Mouse (Mus musculus): ENCODE data around the gene Cnot8. TPM values are rescaled to one million over a fixed set of nuclear protein-coding genes. Genes with fewer than 3 reads are reported as not detected.

Cnot8 gene
- polyA plus RNA-seq, 1 experiment from 2014 or later = 114 TPM

GRCm38 (mm10) chr11:58126397-58127160 is 22.6 kb downstream of the Cnot8 start:
- Histone ChIP-seq H3K9ac (replicated peaks; ENCODE audit: low read length) (no peak overlapping the region), H3K9me3 (replicated peaks; ENCODE audit: control insufficient read depth, low read length) (no peaks in the 10 kb centered on the region), H3K4me1 (ENCODE audit: control insufficient read depth, insufficient read depth, low read length) (no peaks in the 10 kb centered on the region), H3K36me3 (replicated peaks; ENCODE audit: control insufficient read depth, insufficient read depth, low read depth, low read length) (peaks cover 4% of the 10 kb centered on the region), H3K4me2 (ENCODE audit: low read depth, low read length) (no peak overlapping the region), H3K4me3 (ENCODE audit: low read depth, low read length) (no peak overlapping the region), H3K27ac (replicated peaks; ENCODE audit: low read depth, low read length) (no peak overlapping the region), H3K27me3 (ENCODE audit: control insufficient read depth, insufficient read depth, low read length) (no peaks in the 10 kb centered on the region)
- no peak for ATAC-seq (replicated peaks; ENCODE audit: insufficient number of reproducible peaks, low FRiP score, low TSS enrichment, low read depth)
- DNase-seq (ENCODE audit: low spot score) = no peak
- WGBS = 87% methylated on average over 7 of the region's 7 CpGs

- Histone ChIP-seq H3K9ac (replicated peaks; ENCODE audit: low read length) (no peak overlapping the region), H3K27me3 (ENCODE audit: control insufficient read depth, insufficient read depth, low read length) (no peaks in the 10 kb centered on the region), H3K4me2 (ENCODE audit: low read depth, low read length) (no peak overlapping the region), H3K4me3 (ENCODE audit: low read depth, low read length) (no peak overlapping the region), H3K36me3 (replicated peaks; ENCODE audit: control insufficient read depth, insufficient read depth, low read depth, low read length) (peaks cover 2% of the 10 kb centered on the region; the same call in 1 of the 2 replicates), H3K4me1 (ENCODE audit: control insufficient read depth, insufficient read depth, low read length) (no peaks in the 10 kb centered on the region), H3K27ac (replicated peaks; ENCODE audit: low read depth, low read length) (no peak overlapping the region), H3K9me3 (replicated peaks; ENCODE audit: control insufficient read depth, low read length) (no peaks in the 10 kb centered on the region)
- DNase-seq (ENCODE audit: low spot score) = no peak
- ATAC-seq (replicated peaks; ENCODE audit: insufficient number of reproducible peaks, low FRiP score, low TSS enrichment, low read depth) = no peak
- 94% methylated on average over 2 of the region's 2 CpGs for WGBS
Measured at GRCm38 (mm10) chr11:58127544-58127943, 23.6 kb downstream of the Cnot8 start.

GRCm38 (mm10) chr11:58129302-58129843 is 25.4 kb downstream of the Cnot8 start:
- Histone ChIP-seq H3K27me3 (ENCODE audit: control insufficient read depth, insufficient read depth, low read length) (no peaks in the 10 kb centered on the region), H3K4me3 (ENCODE audit: low read depth, low read length) (no peak overlapping the region), H3K36me3 (replicated peaks; ENCODE audit: control insufficient read depth, insufficient read depth, low read depth, low read length) (no peaks in the 10 kb centered on the region; the same call in none of the 2 replicates), H3K27ac (replicated peaks; ENCODE audit: low read depth, low read length) (no peak overlapping the region), H3K9me3 (replicated peaks; ENCODE audit: control insufficient read depth, low read length) (no peaks in the 10 kb centered on the region), H3K9ac (replicated peaks; ENCODE audit: low read length) (no peak overlapping the region), H3K4me2 (ENCODE audit: low read depth, low read length) (no peak overlapping the region), H3K4me1 (ENCODE audit: control insufficient read depth, insufficient read depth, low read length) (no peaks in the 10 kb centered on the region)
- 82% methylated on average over 6 of the region's 6 CpGs for WGBS
- ATAC-seq (replicated peaks; ENCODE audit: insufficient number of reproducible peaks, low FRiP score, low TSS enrichment, low read depth) = no peak
- no peak for DNase-seq (ENCODE audit: low spot score)

- H3K4me1 ChIP-seq (ENCODE audit: control insufficient read depth, insufficient read depth, low read length) = no peaks in the 10 kb centered on the region
- ATAC-seq (replicated peaks; ENCODE audit: insufficient number of reproducible peaks, low FRiP score, low TSS enrichment, low read depth) (no peak), DNase-seq (ENCODE audit: low spot score) (no peak)
- H3K9ac ChIP-seq (replicated peaks; ENCODE audit: low read length) = no peak overlapping the region
- H3K4me3 ChIP-seq (ENCODE audit: low read depth, low read length) = no peak overlapping the region
- no peaks in the 10 kb centered on the region for H3K27me3 ChIP-seq (ENCODE audit: control insufficient read depth, insufficient read depth, low read length)
- peaks cover 3% of the 10 kb centered on the region for H3K36me3 ChIP-seq (replicated peaks; ENCODE audit: control insufficient read depth, insufficient read depth, low read depth, low read length)
- WGBS = 91% methylated on average over 3 of the region's 3 CpGs
- no peak overlapping the region for H3K27ac ChIP-seq (replicated peaks; ENCODE audit: low read depth, low read length)
- no peaks in the 10 kb centered on the region for H3K9me3 ChIP-seq (replicated peaks; ENCODE audit: control insufficient read depth, low read length)
- H3K4me2 ChIP-seq (ENCODE audit: low read depth, low read length) = no peak overlapping the region
Measured at GRCm38 (mm10) chr11:58132026-58132425, 28.1 kb downstream of the Cnot8 start.

DNA sequence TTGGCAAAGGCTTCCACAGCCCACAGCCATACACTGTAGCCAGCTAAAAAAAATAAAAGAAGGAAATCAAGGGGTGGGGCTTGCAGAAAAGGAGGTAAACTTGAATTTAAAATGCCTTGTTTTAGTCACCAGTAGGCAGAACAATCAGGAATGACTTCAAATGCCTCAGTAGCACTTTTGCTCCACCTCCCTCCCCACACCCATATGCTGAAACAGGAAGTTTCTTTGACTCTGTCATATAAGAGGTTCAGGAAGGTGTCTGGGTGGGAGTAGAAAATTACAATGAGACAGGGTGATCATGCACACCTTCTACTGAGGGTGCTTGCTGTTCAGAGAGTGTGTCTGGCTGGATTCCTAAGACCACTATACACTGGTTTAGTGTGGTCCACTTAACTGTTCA is 30.9 kb downstream of the Cnot8 start:
- ATAC-seq (replicated peaks; ENCODE audit: insufficient number of reproducible peaks, low FRiP score, low TSS enrichment, low read depth) (no peak), DNase-seq (ENCODE audit: low spot score) (no peak)
- no peak overlapping the region for H3K27ac ChIP-seq (replicated peaks; ENCODE audit: low read depth, low read length)
- H3K9ac ChIP-seq (replicated peaks; ENCODE audit: low read length) = no peak overlapping the region
- H3K9me3 ChIP-seq (replicated peaks; ENCODE audit: control insufficient read depth, low read length) = no peaks in the 10 kb centered on the region
- no peak overlapping the region for H3K4me3 ChIP-seq (ENCODE audit: low read depth, low read length)
- H3K4me1 ChIP-seq (ENCODE audit: control insufficient read depth, insufficient read depth, low read length) = no peaks in the 10 kb centered on the region
- no peaks in the 10 kb centered on the region for H3K27me3 ChIP-seq (ENCODE audit: control insufficient read depth, insufficient read depth, low read length)
- no peak overlapping the region for H3K4me2 ChIP-seq (ENCODE audit: low read depth, low read length)
- peaks cover 6% of the 10 kb centered on the region for H3K36me3 ChIP-seq (replicated peaks; ENCODE audit: control insufficient read depth, insufficient read depth, low read depth, low read length)

DNA sequence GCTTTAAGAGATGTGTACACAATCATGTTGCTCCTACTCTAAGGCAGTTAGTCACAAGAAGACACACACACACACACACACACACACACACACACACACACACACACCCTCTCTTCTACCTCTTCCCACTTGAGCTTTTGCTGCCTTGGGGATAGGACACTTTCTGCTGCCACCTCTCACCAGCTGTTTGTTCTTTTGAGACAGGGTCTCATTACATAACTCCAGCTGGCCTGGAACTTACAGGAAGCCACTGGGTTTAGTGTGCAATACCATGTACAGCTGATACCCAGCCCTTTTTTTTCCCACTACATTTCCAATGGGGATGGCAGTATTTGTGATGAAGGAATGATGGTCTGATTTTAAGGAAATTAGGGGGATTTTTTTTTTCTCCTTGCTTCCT is 31.3 kb downstream of the Cnot8 start:
- no peak for ATAC-seq (replicated peaks; ENCODE audit: insufficient number of reproducible peaks, low FRiP score, low TSS enrichment, low read depth)
- Histone ChIP-seq H3K4me3 (ENCODE audit: low read depth, low read length) (no peak overlapping the region), H3K9me3 (replicated peaks; ENCODE audit: control insufficient read depth, low read length) (no peaks in the 10 kb centered on the region), H3K4me2 (ENCODE audit: low read depth, low read length) (no peak overlapping the region), H3K36me3 (replicated peaks; ENCODE audit: control insufficient read depth, insufficient read depth, low read depth, low read length) (peaks cover 6% of the 10 kb centered on the region), H3K27me3 (ENCODE audit: control insufficient read depth, insufficient read depth, low read length) (no peaks in the 10 kb centered on the region), H3K27ac (replicated peaks; ENCODE audit: low read depth, low read length) (no peak overlapping the region), H3K9ac (replicated peaks; ENCODE audit: low read length) (no peak overlapping the region), H3K4me1 (ENCODE audit: control insufficient read depth, insufficient read depth, low read length) (no peaks in the 10 kb centered on the region)
- DNase-seq (ENCODE audit: low spot score) = no peak

DNA sequence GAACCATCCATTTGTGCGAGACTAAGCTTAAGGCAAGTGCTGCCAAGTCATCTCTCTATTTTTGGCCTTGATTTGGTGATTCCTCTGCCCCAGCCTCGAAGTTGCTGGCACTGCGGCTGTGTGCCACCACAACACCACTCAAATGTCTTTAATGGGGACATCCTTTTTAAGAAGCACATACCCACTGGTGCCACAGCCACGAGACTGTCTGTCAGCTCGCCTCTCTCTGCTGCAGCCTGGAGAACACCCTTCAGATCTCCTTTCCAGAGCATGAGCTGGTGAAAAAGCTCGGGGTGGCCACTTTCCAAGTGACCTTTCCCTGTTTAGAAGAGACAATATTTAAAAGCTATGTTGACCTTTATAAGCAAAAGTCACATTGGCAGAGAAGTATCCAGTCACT is 32.7 kb downstream of the Cnot8 start:
- Histone ChIP-seq H3K4me3 (ENCODE audit: low read depth, low read length) (no peak overlapping the region), H3K36me3 (replicated peaks; ENCODE audit: control insufficient read depth, insufficient read depth, low read depth, low read length) (peaks cover 6% of the 10 kb centered on the region), H3K9ac (replicated peaks; ENCODE audit: low read length) (no peak overlapping the region), H3K27me3 (ENCODE audit: control insufficient read depth, insufficient read depth, low read length) (no peaks in the 10 kb centered on the region), H3K4me1 (ENCODE audit: control insufficient read depth, insufficient read depth, low read length) (no peaks in the 10 kb centered on the region), H3K4me2 (ENCODE audit: low read depth, low read length) (no peak overlapping the region), H3K9me3 (replicated peaks; ENCODE audit: control insufficient read depth, low read length) (no peaks in the 10 kb centered on the region), H3K27ac (replicated peaks; ENCODE audit: low read depth, low read length) (no peak overlapping the region)
- no peak for DNase-seq (ENCODE audit: low spot score)
- 93% methylated on average over 6 of the region's 6 CpGs for WGBS
- no peak for ATAC-seq (replicated peaks; ENCODE audit: insufficient number of reproducible peaks, low FRiP score, low TSS enrichment, low read depth)

DNA sequence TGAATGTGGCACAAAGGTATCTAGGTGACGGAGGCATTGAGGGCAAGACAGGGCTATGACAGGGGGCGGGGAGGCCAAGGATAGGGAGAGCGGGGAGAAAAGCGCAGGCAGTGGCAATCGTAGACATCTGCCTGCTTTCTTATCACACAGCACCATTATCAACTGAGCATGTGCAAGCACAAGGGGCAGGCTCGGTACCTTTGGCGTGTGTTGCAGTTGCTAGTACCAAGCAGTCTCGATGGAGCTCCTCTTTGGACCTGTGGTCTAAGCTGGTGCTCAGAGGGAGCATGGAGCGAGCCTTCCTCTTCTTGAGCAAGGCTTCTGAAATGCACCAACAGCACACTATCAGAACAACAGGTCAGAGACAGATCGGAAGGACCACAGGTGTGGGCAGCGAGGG is 34.9 kb downstream of the Cnot8 start:
- ATAC-seq (replicated peaks; ENCODE audit: insufficient number of reproducible peaks, low FRiP score, low TSS enrichment, low read depth) (no peak), DNase-seq (ENCODE audit: low spot score) (no peak)
- Histone ChIP-seq H3K4me1 (ENCODE audit: control insufficient read depth, insufficient read depth, low read length) (no peaks in the 10 kb centered on the region), H3K27me3 (ENCODE audit: control insufficient read depth, insufficient read depth, low read length) (no peaks in the 10 kb centered on the region), H3K36me3 (replicated peaks; ENCODE audit: control insufficient read depth, insufficient read depth, low read depth, low read length) (peaks cover 6% of the 10 kb centered on the region), H3K4me3 (ENCODE audit: low read depth, low read length) (no peak overlapping the region), H3K27ac (replicated peaks; ENCODE audit: low read depth, low read length) (no peak overlapping the region), H3K4me2 (ENCODE audit: low read depth, low read length) (no peak overlapping the region), H3K9me3 (replicated peaks; ENCODE audit: control insufficient read depth, low read length) (no peaks in the 10 kb centered on the region), H3K9ac (replicated peaks; ENCODE audit: low read length) (no peak overlapping the region)
- 92% methylated on average over 11 of the region's 11 CpGs for WGBS
